Mouse (Mus musculus) olfactory bulb, adult 2 months (tissue): ENCODE measurements around the gene Glrp1.

Experiments
- CTCF ChIP-seq: fragments of 200-500 bp; IDR thresholded peaks from 2 replicates; pipeline ENCODE4 v1.5.1; 2012; ENCODE audit warnings: low read depth, mild to moderate bottlenecking, low read length, moderate library complexity; ENCODE audit not compliant: insufficient read depth
- POLR2A ChIP-seq: fragments of 200-500 bp; IDR thresholded peaks from 2 replicates; pipeline ENCODE4 v1.6.1; 2012; ENCODE audit warnings: mild to moderate bottlenecking, low read depth, low read length, moderate library complexity; ENCODE audit not compliant: insufficient read depth

GRCm38 (mm10) chr1:88482142-88483099 lies 27.4 kb downstream of the Glrp1 start:
- TF ChIP-seq CTCF: no peak
- no peak for TF ChIP-seq POLR2A
